Mouse (Mus musculus) liver, embryonic 14.5 days (tissue): Measurements from ENCODE around the gene Kank1. TPM values are rescaled to one million over a fixed set of nuclear protein-coding genes. Genes with fewer than 3 reads are reported as not detected.

Experiments used
- ATAC-seq: fragments of 200-750 bp; cut with Nextera tagmentation; 2 replicates; pipeline ENCODE4 v1.8.0; 2017; ENCODE audit warnings: moderate number of reproducible peaks, mild to moderate bottlenecking, moderate library complexity; ENCODE audit not compliant: insufficient read depth
- DNase-seq, 3 experiments: peaks; one replicate each; pipeline ENCODE4 v3.0.0-alpha.2; 2012 to 2013; ENCODE audit warnings: low read depth in 3 of 3, low spot score in 3 of 3
- H3K27ac ChIP-seq: fragments of 300-500 bp; sonication (generic); 2 replicates; pipeline ENCODE4 v1.5.1; 2014; ENCODE audit warnings: moderate library complexity, mild to moderate bottlenecking, control low read depth, inconsistent platforms
- H3K27me3 ChIP-seq: fragments of 300-500 bp; sonication (generic); 2 replicates; pipeline ENCODE4 v1.6.1; 2014; ENCODE audit warnings: mild to moderate bottlenecking, low read length, moderate library complexity; ENCODE audit not compliant: control insufficient read depth, insufficient read depth
- H3K36me3 ChIP-seq: fragments of 300-500 bp; sonication (generic); replicated peaks from 2 replicates; pipeline ENCODE4 v1.6.1; 2014; ENCODE audit warnings: low read depth; ENCODE audit not compliant: control insufficient read depth, insufficient read depth
- H3K4me1 ChIP-seq, 2 experiments: fragments of 200-500 bp in 1 of 2; fragments of 300-500 bp in 1 of 2; sonication (generic) in 1 of 2; replicated peaks; 2 replicates each; pipeline ENCODE4 v1.6.1; 2012 to 2014; ENCODE audit warnings: antibody characterized with exemption in 1 of 2, inconsistent platforms in 1 of 2, low read length in 1 of 2; ENCODE audit not compliant: control insufficient read depth in 2 of 2, insufficient read depth in 2 of 2
- H3K4me2 ChIP-seq: fragments of 300-500 bp; sonication (generic); 2 replicates; pipeline ENCODE4 v1.6.1; 2014; ENCODE audit warnings: low read depth, mild to moderate bottlenecking, control low read depth, moderate library complexity
- H3K4me3 ChIP-seq, 2 experiments: fragments of 200-500 bp in 1 of 2; fragments of 300-500 bp in 1 of 2; sonication (generic) in 1 of 2; 2 replicates each; pipeline ENCODE4 v1.5.1; 2012 to 2014; ENCODE audit warnings: low read depth in 2 of 2, low read length in 2 of 2, mild to moderate bottlenecking in 2 of 2, control low read depth in 1 of 2, inconsistent platforms in 1 of 2, moderate library complexity in 1 of 2; ENCODE audit not compliant: insufficient read depth in 1 of 2
- H3K9ac ChIP-seq: fragments of 300-500 bp; sonication (generic); replicated peaks from 2 replicates; pipeline ENCODE4 v1.6.1; 2014; ENCODE audit warnings: mild to moderate bottlenecking, control low read depth, moderate library complexity
- H3K9me3 ChIP-seq: fragments of 300-500 bp; sonication (generic); 2 replicates; pipeline ENCODE4 v1.6.1; 2016; ENCODE audit warnings: low read length, mixed read lengths; ENCODE audit not compliant: control insufficient read depth
- CTCF ChIP-seq: IDR thresholded peaks from 2 replicates; pipeline ENCODE4 v1.5.1; 2016; ENCODE audit warnings: antibody characterized with exemption, low read depth, control low read depth
- EP300 ChIP-seq: IDR thresholded peaks from 2 replicates; pipeline ENCODE4 v1.6.1; 2016; ENCODE audit warnings: antibody characterized with exemption, low read depth
- WGBS: fragments of 180-500 bp; shearing (Covaris S2); extraction: QIAGEN DNeasy Blood & Tissue Kit; methylation state at CpG from one replicate; pipeline ENCODE4 v1.1.7; 2014; ENCODE audit not compliant: insufficient replicate concordance; 5-methylcytosine and 5-hydroxymethylcytosine counted together
- polyA plus RNA-seq, 2 experiments: library from polyadenylated mRNA; depleted of rRNA in 1 of 2; stranded (reverse) in 1 of 2; unstranded in 1 of 2; fragments of >200 nt; fragmentation: Nextera tagmentation in 1 of 2; extraction: Ambion mirVana in 1 of 2; gene quantifications; 2 replicates each; pipeline versions ENCODE4 v1.2.1 to v1.2.3; 2012 to 2014

The Kank1 gene
- polyA plus RNA-seq, 2 experiments: 3.2 to 3.5 TPM

GRCm38 (mm10) chr19:25230058-25230974 is 6.5 kb upstream of the Kank1 start:
- DNase-seq (peak in 1 of 3 experiments; percentile 11), ATAC-seq (peak; percentile 50; the same call in 1 of the 2 replicates)
- no peak for TF ChIP-seq EP300
- TF ChIP-seq CTCF: no peak
- Histone ChIP-seq H3K4me3 (no peak overlapping the region), H3K27ac (no peak overlapping the region), H3K4me1 (peaks cover 0 to 3% of the 10 kb centered on the region in 2 experiments; a peak in 1 of 4 replicates), H3K36me3 (no peaks in the 10 kb centered on the region), H3K27me3 (peaks cover 2% of the 10 kb centered on the region; the same call in 1 of the 2 replicates), H3K9me3 (no peaks in the 10 kb centered on the region), H3K9ac (no peak overlapping the region), H3K4me2 (no peak overlapping the region)
- WGBS: 54% methylated on average over 4 of the region's 4 CpGs

GRCm38 (mm10) chr19:25230975-25231334 is 5.8 kb upstream of the Kank1 start:
- H3K4me2 ChIP-seq: no peak overlapping the region
- H3K36me3 ChIP-seq: no peaks in the 10 kb centered on the region
- H3K27ac ChIP-seq: no peak overlapping the region
- no peak for ATAC-seq
- H3K27me3 ChIP-seq: peaks cover 4% of the 10 kb centered on the region
- no peaks in the 10 kb centered on the region for H3K9me3 ChIP-seq
- DNase-seq: no peak
- H3K4me3 ChIP-seq: no peak overlapping the region
- TF ChIP-seq CTCF (no peak), EP300 (no peak)
- 49% methylated on average over 4 of the region's 4 CpGs for WGBS
- no peak overlapping the region for H3K9ac ChIP-seq
- H3K4me1 ChIP-seq: peaks cover 0 to 3% of the 10 kb centered on the region in 2 experiments; a peak in 1 of 4 replicates

GRCm38 (mm10) chr19:25232032-25232431 is 4.7 kb upstream of the Kank1 start:
- DNase-seq (no peak), ATAC-seq (no peak)
- peaks cover 15% of the 10 kb centered on the region for H3K27me3 ChIP-seq
- peaks cover 0 to 3% of the 10 kb centered on the region in 2 experiments; a peak in 1 of 4 replicates for H3K4me1 ChIP-seq
- no peak overlapping the region for H3K27ac ChIP-seq
- H3K4me2 ChIP-seq: no peak overlapping the region
- TF ChIP-seq CTCF: no peak
- TF ChIP-seq EP300: no peak
- H3K36me3 ChIP-seq: no peaks in the 10 kb centered on the region
- H3K9me3 ChIP-seq: no peaks in the 10 kb centered on the region
- H3K4me3 ChIP-seq: no peak overlapping the region
- 30% methylated on average over 10 of the region's 10 CpGs for WGBS
- no peak overlapping the region for H3K9ac ChIP-seq

- Histone ChIP-seq H3K4me1 (no peaks in the 10 kb centered on the region), H3K4me2 (peak overlapping the region; percentile 63), H3K36me3 (no peaks in the 10 kb centered on the region), H3K27me3 (peaks cover 33% of the 10 kb centered on the region), H3K27ac (no peak overlapping the region), H3K4me3 (peak overlapping the region; percentile 51 to 65), H3K9me3 (no peaks in the 10 kb centered on the region), H3K9ac (no peak overlapping the region)
- 1% methylated on average over 35 of the region's 35 CpGs for WGBS
- TF ChIP-seq EP300: no peak
- TF ChIP-seq CTCF: no peak; the same call in 1 of the 2 replicates
- DNase-seq (no peak), ATAC-seq (no peak)
Measured at GRCm38 (mm10) chr19:25237492-25238040, 791 bp downstream of the Kank1 start.

GRCm38 (mm10) chr19:25238121-25238520 is 1.3 kb downstream of the Kank1 start:
- H3K4me3 ChIP-seq: peak overlapping the region in 1 of 2 experiments; percentile 14; a peak in 1 of 4 replicates
- H3K4me1 ChIP-seq: no peaks in the 10 kb centered on the region
- H3K27me3 ChIP-seq: peaks cover 33% of the 10 kb centered on the region
- H3K36me3 ChIP-seq: no peaks in the 10 kb centered on the region
- peak overlapping the region; percentile 63 for H3K4me2 ChIP-seq
- no peak overlapping the region for H3K9ac ChIP-seq
- no peaks in the 10 kb centered on the region for H3K9me3 ChIP-seq
- no peak for ATAC-seq
- H3K27ac ChIP-seq: no peak overlapping the region
- WGBS: 4% methylated on average over 13 of the region's 13 CpGs
- DNase-seq: no peak
- no peak for TF ChIP-seq EP300
- TF ChIP-seq CTCF: no peak
